Mouse (Mus musculus) retina, postnatal 7 days (tissue): ENCODE measurements around the gene Gpsm3.
A peak's percentile ranks its signal among the peaks of the same experiment; 100 is the strongest.

Experiments
- DNase-seq: peaks from one replicate; pipeline ENCODE4 v3.0.0-alpha.2; 2012; ENCODE audit warnings: low read depth, low spot score

Gene Gpsm3

DNA sequence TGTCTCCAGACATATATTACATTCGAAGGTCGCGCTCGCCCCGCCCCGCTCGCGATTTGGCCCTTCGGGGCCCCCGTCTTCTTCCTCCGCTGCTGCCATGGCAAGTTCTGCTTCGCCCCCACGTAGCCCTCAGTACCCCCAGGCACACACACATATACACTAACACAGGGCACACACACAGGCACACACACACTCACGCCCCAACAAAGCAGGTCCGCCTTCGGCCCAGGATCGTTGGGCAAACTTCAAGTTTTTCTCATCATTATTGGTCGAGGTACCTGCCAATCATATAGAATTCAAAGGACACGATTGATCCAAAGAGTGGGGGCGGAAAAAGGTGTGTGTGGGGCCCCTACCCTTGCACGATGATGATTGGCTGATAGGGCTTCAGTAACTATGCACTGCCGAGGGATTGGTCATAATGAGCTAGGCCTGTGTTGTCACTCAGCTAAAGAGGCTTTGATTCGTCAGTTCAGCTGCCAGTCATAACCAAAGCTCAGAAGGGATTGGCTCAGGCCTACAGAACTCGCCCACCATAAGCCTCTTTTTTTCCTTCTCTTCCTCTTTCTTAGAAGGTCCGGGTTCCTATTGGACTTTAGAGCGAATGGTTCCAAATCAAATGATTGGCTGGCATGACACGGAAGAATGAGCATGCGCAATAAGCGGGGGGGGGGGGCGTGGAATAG lies 13.9 kb downstream of the Gpsm3 start, which contains the start of gene Rnf5:
Gene Rnf5, minus strand, starts transcription at position 316 of the 686 bp plus-strand sequence.
- DNase-seq: peak; percentile 100

DNA sequence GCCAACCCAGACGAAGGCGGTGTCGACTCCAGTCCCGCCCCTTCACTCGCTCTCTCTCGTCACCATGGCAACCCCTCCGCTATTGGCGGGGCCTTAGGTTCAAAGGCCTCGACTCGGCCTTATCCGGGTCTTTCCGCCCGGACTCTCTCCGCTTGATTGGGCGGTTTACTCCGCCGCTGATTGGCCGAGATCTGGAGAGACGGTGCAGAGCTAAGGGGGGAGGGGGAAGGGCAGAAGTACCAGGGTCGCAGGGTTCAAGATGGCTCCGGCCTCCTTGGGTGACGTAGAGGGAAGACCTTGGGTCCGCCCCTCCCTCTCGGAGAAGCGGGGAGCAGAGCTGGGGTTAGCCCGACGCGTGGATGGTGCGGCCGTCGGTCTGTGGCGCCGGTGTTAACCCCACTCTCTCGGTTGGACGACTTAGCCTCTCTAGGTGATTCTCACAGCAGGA lies 14.5 kb downstream of the Gpsm3 start, which contains the start of gene Agpat1:
Gene Agpat1, plus strand, starts transcription at position 202 of the 448 bp plus-strand sequence.
- peak; percentile 100 for DNase-seq

DNA sequence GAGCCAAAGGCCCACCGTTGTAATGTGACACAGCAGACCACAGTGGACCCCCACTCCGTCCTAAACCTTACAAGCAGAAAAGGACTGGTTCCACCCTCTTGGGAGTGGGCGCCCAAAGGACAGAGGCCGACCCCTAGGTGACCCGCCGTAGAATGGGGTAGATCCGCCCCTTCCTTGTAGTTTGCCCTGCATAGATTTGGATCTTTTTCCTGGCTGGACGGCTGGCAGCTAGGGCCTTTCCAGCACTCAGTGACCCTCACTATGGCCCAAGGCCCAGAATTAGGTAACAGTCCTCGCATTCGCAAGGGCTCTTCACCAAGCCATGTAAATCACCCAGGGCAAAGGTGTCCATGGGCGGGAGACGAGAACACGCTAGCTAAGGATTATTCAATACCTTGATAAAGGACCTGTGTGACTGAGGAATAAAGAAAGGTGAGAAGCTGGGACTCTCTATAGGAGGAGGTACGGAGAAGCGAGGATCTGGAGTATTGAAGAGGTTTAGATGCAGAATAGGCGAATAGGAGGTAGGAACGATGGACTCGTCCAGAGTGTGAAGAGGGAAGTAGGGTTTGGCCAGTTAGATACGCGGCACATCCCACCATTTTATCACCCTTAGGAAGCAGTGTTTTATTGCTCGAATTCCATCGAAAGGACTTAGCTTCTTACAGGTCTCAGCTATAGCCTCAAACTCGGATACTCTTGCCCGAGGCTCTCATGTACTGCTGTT lies 15.1 kb downstream of the Gpsm3 start:
- no peak for DNase-seq

DNA sequence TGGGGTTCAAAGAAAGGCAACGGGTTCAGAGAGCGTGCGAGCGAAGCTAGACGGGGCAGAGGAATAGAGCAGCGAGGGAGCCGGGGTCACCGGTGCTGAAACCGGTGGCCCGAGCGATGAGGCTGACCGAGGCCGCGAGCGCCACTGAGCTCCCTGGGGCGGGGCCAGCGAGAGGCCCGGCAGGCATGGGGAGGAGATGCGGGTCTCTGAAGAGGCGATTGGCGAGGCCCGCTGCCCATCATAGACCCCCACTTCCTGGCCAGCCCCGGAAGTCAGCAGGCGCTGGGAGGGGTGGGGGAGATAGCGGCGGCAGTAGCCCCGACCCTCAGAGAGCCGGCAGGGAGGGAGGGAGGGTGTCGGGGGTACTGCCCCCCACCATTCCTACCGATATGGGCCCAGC lies 16.0 kb downstream of the Gpsm3 start:
- DNase-seq: peak; percentile 88

DNA sequence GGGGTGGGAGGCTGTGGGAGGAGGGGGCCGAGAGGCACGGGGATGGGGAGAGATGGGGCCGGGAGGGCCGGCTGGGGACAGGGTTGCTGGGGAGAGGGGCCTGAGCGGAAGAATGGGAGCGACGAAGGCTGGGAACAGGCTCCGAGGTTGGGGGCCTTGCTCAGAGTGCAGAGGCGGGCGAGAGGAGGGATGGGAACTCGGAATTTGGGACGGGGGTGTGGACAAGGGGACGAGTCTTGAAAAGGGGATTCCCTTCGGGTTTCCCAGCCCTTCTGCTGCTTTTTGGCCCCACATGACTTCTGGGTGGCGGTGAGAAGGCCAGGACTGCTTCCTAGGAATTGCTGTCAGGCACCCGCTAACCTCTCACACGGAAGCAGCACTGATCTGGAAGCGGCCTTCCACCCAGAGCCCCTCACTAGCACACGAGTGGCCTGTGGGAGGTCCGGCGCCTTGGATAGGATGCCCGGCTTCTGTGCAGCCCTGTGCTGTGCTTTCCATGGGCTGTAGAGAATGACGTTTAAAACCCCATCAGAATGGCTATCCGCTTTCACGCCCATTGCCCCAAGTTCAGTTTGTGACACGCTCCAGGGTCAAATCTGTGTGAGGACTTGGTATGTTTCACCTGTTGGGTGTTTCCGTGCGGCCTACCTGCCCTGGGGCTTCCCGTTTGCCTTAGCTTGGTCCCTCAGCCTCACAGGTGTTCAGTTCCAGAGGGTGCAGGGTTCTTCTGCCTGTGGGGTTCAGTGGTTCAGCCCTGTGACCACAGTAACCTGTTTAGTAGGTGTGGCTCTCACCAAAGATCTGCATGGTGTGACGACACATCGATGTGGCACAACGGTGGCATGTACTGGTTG lies 16.8 kb downstream of the Gpsm3 start:
- DNase-seq: no peak

DNA sequence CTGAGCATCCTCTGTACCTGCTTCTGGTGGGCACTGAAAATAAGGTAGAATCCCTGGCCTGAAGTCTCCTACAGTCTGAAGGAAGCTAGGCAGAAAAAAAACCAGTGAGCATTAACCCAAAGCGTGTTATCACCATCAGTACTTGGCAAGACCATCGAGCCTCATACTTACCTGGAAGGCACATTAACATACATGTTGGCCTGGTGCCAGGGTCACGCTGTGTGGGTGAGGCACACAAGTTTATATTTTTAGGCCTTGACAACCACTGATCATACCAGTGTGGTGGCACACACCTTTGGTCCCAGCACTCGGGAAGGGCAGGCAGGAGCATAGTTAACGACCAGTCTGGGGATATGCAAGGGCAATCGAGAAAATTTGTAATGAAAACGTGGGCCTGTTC lies 18.4 kb downstream of the Gpsm3 start:
- no peak for DNase-seq

DNA sequence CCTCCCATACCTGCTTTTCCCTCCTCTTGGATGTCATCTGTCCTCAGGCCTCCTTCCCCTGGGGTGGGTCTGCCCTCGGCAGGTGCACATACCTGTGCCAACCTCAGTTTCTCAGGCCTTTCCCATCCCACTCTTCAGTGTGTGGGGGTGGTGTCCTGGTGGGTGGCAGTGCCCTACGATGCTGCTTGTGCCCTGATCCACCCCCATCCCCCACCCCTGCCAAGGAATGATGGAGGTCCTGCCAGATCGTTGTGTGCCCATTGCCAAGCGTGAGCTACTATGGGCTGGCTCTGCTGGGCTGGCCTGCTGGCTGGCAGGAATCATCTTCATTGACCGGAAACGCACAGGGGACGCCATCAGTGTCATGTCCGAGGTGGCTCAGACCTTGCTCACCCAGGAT lies 21.4 kb downstream of the Gpsm3 start:
- DNase-seq: no peak

DNA sequence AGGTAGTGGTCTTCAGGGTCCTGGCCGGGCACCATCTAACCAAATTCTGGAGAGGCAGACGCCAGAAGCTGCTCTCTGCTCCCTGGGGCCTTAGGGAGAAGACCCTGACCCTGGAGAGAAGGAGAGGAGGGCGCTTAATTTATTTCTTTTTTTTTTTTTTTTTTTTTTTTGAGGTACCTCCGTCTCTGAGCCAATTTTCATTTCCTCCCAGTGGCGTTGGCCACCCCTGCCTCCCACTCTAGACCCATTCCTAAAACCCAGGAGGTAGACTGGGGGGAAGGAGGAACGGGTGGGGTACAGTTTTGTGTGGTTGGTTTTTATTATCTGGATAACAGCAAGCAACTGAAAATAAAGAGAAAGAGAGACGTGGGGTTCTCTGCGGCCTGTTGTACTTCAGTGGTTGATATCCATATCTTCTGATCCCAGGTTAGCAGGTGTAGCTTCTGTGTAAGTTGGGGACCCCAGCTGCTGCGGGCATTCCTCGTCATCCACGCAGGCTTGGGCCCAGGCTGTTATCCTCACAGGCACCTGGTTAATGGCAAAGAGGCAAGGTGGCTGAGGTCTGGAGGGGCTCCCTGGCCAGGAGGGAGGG lies 23.5 kb downstream of the Gpsm3 start:
- DNase-seq: no peak

DNA sequence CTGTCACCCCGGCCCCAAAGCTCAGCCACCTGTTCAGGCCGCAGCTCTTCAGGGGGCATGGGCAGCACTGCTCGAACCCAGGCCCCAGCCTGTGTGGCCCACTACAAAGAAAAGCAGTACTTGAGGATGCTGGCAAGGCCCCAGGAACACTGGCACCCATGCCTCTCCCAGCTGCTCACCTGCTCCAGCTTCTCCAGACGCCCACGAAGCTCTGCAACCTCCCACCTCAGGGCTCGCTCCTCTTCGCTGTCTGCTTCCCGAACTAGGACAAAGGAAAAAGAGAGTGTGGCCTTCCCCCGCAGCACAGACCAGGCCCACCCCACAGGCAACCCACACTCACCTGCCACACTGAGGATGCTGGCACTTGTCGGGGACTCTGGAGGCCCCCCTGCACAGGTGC lies 24.2 kb downstream of the Gpsm3 start:
- DNase-seq: no peak

DNA sequence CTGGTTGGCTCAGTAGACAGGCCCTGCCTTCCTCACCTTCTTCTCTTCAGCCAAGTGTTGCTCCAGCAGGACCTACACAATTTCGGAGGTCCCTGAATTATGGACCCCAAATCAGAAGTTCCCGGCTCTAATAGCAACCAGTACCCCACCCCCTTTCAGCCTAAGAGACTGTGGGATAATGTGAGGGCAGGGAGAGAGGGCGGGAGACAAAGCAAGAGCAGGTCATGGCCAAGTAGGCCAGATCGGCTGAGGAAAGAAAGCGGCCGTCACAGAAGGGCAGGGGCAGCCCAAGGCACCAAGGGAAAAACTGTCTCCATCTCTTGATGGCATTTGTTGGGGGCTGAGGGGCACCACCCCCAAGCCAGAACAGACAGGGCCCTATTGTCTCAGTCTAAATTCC lies 26.3 kb downstream of the Gpsm3 start, which contains the start of gene Egfl8:
Gene Egfl8, minus strand, starts transcription at position 101 of the 400 bp plus-strand sequence.
- DNase-seq: no peak

DNA sequence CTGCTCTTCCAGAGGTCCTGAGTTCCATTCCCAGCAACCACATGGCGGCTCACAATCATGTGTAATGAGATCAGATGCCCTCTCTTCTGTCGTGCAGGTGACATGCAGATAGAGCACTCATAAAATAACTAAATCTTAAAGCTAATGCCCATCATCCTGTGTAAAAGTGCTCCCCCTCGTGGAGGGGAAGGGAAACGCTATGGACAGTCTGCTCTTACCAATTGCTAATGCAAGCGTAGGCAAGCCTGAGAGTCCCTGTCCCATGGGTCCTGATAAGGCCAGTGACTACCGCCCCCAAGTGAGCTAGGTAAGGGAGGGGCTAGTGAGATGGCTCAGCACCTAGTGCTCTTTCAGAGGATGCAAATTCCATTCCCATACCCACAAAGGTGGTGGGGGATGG lies 29.4 kb downstream of the Gpsm3 start:
- DNase-seq: peak; percentile 56

DNA sequence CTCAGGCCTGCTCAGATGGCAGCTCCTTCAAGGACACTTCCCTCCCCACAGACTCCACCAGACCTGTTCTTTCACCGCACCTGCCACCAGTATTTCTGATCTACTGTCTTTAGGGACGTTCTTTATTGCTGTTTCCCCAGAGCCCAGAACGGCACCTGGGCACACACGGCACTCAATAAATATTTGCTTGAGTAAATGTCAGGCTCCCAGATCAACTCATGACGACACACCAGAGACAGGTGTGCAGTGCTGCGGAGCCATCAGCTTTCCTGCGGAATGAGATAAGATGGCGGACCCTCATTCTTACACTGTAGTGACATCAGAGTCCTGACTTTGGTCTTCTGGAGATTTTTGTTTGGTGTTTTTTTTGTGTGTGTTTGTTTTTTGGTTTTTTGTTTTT lies 31.4 kb downstream of the Gpsm3 start:
- no peak for DNase-seq

DNA sequence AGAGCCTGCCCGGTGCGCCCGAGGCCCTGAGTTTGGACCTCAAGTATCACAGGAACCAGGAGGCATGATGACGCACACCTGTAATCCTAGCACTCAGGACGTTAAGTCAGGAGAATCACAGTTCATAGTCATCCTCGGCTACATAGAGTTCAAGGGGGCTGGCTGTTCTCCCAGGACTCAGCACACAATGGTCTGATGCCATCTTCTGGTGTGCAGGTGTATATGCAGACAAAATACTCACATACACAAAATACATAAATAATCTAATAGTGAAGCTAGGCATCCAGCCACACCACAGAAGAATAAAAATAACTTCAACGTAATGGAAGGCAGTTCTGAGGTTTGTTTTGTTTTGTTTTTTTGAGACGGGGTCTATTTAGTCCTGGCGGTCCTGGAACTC lies 33.6 kb downstream of the Gpsm3 start:
- DNase-seq: no peak

DNA sequence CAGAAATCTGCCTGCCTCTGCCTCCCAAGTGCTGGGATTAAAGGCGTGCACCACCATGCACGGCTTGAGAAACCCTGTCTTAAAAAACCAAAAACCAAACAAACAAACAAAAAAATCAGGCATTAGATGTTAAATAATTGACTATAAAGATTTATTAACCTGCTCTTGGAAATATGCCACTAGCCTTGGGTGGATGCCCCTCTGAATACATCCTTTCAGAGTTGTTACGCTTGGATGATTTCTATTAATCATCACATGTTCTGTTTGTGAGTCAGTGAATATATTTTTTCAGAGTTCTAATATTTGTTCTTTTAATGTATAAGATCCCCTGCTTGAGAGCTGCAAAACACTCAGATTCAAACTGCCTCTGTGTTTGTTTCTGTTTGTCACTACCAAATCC lies 35.4 kb downstream of the Gpsm3 start:
- no peak for DNase-seq

DNA sequence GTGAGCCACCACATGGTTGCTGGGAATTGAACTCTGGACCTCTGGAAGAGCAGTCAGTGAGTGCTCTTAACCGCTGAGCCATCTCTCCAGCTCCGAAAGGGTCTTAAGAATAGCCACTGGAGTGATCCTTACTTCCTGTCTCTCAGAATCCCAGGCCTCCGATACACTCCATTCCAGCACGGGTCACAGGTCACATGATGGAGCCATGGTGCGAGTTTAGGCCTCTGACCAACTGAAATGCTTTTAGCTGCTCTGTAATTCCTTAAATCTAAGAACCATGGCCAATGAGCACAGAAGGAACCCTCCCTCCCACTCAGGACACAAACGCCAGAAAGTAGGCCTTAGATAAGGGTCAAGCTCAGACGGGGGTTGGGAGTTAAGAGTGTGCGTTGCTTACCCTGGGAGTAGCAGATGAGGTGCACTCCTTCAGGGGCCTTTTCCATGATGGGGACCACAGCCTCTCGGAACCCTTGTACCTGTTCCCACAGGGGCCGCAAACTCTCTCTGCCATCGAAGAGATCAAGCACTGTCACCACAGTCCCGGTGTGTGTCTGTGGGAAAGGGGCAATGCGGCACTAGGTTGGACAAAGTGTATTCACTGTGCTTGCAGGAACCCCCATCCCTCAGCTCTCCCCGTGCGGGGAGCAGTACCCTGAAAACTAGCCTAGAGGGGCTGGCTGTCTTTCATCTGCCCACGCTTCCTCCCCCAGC lies 36.6 kb downstream of the Gpsm3 start:
- DNase-seq: no peak

DNA sequence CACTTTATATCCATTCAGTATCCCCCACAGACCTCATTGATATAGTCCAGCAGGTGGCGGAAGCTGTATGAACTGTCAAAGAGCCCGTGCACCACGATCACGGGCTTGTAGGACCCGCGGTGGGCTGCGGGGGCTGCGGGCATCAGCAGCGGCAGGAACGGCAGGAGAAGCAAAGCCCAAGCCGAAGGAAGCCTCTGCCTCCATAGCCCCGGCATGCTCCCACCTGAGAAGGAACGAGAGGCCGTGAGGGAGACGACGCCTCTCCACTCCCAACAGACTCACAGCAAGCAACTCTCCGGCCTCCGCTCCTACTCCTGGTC lies 37.1 kb downstream of the Gpsm3 start:
- DNase-seq: peak; percentile 50

DNA sequence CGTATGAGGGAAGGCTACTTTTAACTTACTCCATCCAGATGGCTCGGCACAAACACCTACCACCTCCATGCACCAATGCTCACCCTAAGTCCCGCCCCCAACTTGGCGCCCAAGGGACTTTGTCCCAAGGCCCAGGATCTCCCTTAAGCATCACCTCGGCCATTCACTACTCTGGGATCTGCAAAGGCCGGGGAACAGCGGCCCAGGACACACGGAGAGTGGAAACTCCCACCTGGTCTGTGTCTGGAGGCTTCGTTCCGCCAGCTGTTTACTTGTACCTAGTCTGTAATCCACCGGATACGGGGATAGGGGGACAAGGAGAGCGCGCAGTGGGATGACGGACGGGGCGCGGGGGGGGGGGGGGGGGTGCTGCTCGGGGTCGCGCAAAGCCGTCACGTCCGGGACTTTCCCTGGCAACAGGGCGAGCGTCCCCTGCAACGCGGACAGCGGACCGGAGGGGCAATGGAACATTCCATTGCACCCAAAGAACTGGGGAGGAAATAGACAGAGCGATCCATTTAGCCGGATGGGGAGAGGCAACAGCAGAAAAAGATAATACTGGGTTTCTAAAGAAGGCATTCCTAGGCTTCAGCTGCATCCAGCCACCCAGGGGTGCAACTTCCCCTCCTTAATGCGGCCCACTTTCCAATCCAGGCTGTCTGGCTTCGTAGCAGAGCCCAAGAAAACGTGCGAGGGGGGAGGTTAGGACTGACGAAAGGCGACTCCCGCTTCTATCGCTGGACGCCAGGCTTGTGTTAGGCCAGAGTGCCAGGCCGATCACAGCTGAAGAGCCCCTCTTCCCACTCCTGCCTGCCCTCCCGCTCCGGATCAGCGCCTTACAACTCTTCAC lies 37.7 kb downstream of the Gpsm3 start:
- DNase-seq: peak; percentile 78

DNA sequence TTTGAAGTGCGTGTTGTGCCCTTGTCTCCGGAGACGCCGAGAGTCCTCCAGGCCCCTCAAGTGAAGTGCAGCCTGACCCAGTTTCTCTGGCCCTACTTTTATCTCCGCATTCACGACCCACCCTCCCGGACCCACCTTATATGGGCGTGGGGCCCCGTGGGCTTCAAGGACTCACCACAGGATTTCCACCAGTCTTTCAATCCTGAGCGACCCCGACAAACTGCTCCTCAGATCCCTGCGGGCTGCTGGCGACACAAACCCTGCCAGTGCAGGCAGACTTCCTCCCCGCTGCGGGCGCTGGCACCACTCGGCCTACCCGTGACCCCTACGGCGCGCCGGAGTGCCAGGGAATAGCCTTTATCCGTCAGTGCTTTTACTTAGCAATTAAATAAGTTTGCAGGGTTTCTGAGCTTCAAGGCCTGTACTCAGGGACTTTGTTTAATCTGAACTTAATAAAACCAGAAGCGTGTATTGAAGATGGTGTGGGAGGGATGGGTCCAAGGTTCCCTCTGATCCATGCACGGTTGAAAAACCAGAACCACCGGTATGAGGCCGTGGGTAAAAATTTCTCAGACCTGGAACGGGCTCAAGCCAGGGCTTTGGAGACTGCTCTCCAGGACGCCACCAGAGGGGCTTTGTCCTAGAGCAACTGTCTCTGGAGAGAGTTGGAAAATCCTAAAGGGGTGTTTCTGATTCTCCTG lies 38.5 kb downstream of the Gpsm3 start, which contains the start of gene Ppt2:
Gene Ppt2, minus strand, starts transcription at position 568 of the 701 bp plus-strand sequence.
- no peak for DNase-seq

DNA sequence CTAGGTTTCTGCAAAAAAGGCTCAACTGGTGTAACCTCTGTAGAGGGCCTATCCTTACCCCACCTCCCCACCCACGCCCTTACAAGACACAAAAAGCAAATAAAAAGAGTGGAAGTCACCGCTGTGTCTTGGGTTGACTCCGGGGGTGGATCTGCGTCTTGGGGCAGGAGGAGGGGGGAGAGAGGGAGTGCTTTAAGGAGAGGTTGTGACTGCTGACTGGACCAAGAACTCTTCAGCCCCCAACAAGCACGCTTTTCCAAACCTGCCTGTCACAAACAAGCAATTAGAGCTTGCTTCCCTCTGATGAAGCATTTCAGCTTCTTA lies 39.0 kb downstream of the Gpsm3 start:
- no peak for DNase-seq
